ENCODE assay signal across 1 mouse cellular context in the genomic region with DNA sequence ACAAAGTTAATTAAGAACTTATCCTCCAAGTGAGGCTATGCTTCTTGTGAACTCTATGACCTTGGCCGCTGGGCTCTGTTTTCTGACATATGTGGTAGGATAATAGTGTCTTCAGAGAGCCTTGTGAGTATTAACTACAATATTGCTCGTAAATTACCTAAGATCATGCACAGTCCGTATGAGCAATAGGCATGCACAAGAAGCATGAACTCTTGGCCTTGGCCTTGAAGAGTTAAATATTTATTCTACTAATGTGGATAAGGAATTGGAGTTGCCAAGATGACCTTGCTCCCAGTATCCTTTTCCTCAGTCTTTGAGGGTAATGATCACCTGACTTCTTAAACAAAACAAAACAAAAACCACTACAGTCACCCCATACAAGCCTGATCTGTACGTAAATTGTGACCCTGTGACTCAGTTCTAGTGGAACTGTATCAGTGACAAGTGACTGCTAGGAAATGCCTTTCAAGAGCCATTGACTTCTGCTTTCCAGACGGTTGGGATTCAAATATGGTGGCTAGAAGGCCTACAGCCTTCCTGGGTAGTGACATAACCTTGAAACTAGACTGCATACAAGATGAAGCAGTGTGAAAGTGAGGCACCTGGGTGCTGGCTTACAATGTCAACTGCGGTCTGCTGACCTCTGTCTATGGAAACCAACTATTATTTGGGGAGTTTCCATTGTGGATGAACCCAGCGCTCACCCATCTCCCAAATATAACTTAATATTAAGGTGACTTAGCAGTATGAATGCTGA.
TF ChIP-seq lines count a peak whose summit lies in the region.

No protein-coding gene starts in this region.

TF ChIP-seq in CH12.LX, 34 proteins besides CTCF, POLR2A, EP300 and RAD21 (continued from another document):
- no peak for TF ChIP-seq JUN (IDR thresholded peaks at IDR 0.05; ENCODE audit: insufficient read depth, low read depth, low read length)
- TF ChIP-seq POLR2AphosphoS2 (IDR thresholded peaks at IDR 0.05; ENCODE audit: low read depth, low read length): no peak
- peak; percentile 88 for TF ChIP-seq ETS1 (conservative IDR thresholded peaks at IDR 0.05; ENCODE audit: low read depth, low read length)
- TF ChIP-seq ZC3H11A (IDR thresholded peaks at IDR 0.05; ENCODE audit: low read depth, low read length): no peak
- no peak for TF ChIP-seq NRF1 (IDR thresholded peaks at IDR 0.05; ENCODE audit: low read depth, low read length)
- TF ChIP-seq PAX5 (IDR thresholded peaks at IDR 0.05; ENCODE audit: low read length): no peak
- no peak for TF ChIP-seq SMC3 (IDR thresholded peaks at IDR 0.05; ENCODE audit: low read depth, low read length)
- TF ChIP-seq ZNF384 (IDR thresholded peaks at IDR 0.05; ENCODE audit: low read depth, low read length): no peak
- TF ChIP-seq HCFC1 (IDR thresholded peaks at IDR 0.05; ENCODE audit: low read depth, low read length): peak; percentile 13; the same call in 1 of the 2 replicates
- TF ChIP-seq MAZ (IDR thresholded peaks at IDR 0.05; ENCODE audit: low read depth, low read length): no peak
- TF ChIP-seq TBP (conservative IDR thresholded peaks at IDR 0.05; ENCODE audit: low read depth, low read length): no peak
- no peak for TF ChIP-seq CHD1 (IDR thresholded peaks at IDR 0.05; ENCODE audit: low read depth, low read length)
- peak; percentile 79 for TF ChIP-seq IRF4 (IDR thresholded peaks at IDR 0.05; ENCODE audit: low read depth, low read length)
- peak; percentile 86 for TF ChIP-seq BHLHE40 (IDR thresholded peaks at IDR 0.05; ENCODE audit: low read depth, low read length)
- TF ChIP-seq RCOR1 (conservative IDR thresholded peaks at IDR 0.05; ENCODE audit: low read depth, low read length): 0 out of 2 replicates have a peak, but pooled peaks have one; percentile 53
